Mouse (Mus musculus) heart, adult 8-10 months (tissue): Measurements from ENCODE around the gene Cacng2. TPM values are rescaled to one million over a fixed set of nuclear protein-coding genes. Genes with fewer than 3 reads are reported as not detected.

Experiments
- DNase-seq: peaks from one replicate; pipeline ENCODE4 v3.0.0; 2022; ENCODE audit warnings: low spot score
- total RNA-seq, 4 experiments: library from RNA; stranded (reverse); gene quantifications; 2 replicates each; pipeline ENCODE4 v1.2.4; 2022

Gene Cacng2
- total RNA-seq, 4 experiments from 2014 or later = not detected

DNA sequence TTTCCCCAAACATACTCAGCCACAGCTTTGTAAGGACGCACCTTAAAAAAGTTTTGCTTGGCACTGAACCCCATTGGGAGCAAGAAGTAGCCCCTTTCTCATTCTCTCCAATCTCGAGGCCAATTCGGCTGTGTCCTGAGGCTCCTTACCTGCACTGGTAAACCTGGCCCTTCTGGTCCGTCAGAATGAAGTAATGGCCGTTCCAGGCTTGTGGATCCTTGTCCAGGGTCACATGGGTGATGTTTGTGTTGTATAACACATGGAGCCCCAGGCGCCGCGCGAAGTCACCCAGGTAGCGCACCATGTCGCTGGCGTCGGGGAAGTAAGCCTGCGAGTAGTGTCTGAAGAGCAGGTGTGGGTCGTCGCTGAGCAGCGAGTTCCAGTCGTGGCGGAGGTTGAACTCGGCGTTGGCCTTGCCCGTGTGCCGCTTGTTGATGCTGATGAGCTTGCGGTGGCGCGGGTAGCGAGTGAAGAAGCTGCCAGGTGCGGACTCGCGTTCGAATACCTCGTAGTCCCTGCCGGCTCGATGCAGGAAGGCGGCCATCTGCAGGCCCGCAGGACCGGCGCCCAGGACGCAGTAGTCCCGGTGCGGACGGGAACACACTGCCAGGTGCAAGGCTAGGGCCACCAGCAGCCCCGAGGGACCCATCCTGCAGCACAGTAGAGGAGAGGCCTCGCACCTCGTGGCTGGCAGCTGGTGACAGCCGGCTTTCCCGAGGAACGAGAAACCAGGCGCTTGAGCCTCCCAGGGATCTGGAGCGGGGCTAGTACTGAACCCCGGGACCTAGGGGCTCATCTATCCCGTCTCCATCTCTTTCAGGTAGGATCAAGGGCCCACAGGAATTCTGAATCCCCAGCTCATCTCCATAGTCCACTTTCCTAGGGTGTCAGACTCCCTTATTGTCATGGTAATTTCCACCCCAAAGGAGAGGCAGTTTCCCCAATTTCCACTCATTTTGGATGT is 164.1 kb downstream of the Cacng2 start:
- DNase-seq = no peak

DNA sequence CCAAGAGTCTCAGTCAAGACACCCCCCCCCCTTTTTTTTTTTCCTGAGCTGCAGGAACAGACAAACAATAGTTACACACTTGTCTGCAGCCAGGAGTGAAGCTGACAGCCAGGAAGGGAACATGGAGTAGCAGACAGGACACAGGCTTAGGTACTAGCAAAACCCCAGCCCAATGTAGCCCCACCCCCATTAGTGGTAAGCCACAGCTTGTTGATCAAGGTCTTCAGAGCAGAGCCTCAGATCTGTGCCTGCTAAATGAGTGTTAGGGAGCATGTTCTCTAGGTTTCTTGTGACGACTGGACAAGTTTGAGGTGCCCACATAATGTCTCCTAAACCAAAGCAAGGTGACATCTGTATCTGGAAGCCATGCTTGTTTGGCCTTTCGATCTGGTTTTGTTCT is 165.5 kb downstream of the Cacng2 start:
- no peak for DNase-seq

DNA sequence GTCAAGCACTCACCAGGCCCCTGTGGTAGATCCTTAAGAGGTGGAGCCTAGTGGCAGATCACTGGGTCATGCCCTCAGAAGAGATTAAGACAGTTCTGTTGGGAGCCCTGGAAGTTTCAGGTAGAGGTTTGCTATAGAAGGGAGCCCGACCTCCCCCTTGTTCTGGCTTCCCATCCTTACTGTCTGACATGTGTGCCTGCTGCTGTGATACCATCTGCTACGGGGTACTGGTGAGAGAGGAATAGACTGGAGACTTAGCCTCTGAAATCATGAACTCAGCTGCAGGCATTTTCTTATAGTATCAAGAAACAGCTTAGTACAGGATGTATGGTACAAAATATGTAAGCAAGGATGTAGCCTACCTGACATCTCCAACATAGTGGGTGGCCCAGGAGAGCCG is 166.9 kb downstream of the Cacng2 start:
- no peak for DNase-seq

DNA sequence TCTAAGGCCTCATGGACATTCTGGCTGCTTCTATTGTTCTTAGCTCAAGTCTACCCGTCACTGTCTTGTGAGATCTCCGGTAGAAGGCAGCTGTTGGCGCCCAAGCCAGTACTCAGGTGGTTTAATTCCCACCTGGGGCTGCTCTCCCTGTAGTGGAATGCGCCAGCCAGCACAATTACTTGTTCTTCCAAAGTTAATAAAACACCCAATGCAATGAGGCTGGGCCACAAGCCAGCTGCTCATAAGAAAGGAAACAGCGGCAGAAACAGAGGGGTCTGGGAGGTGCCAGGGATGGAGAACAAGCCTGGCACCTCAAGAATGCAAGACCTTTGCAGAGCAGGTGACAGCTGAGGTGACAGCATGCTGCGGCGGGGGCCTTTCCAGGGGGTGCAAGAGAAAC is 170.8 kb downstream of the Cacng2 start:
- no peak for DNase-seq

DNA sequence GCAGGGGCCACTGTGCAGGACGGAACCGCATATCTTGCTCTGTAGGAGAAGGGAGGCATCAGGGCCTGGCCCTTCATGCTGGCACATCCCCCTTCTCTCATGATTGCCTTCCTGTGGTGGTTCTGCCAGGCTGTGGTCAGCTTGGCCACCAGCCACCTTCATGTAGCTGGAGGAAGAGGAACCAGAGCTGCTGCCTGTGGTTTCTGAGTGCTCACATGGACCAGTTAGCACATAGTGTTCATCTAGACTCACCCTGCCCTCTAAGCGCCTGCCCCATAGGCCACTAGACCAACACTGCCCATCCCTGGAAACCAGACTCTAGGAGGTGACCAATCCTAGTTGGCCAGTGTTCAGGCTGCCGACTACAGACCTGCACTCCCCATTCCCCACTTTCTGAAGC is 174.1 kb downstream of the Cacng2 start:
- peak; percentile 57 for DNase-seq

Other genes starting within 250 kb of the Cacng2 start
- 100 to 1,000 TPM; 303 to 339 (median 309) TPM for gene Txn2, start 191.0 kb downstream of the Cacng2 start, total RNA-seq
- gene Foxred2, start 163.3 kb downstream of the Cacng2 start, total RNA-seq = under 1 TPM; 0.27 to 0.53 (median 0.39) TPM
- 10 to 100 TPM; 56.3 to 67.2 (median 63.3) TPM for gene Eif3d, start 149.2 kb downstream of the Cacng2 start, total RNA-seq
- 10 to 100 TPM; 10.5 to 14.1 (median 10.9) TPM for gene Ift27, start 54.1 kb upstream of the Cacng2 start, total RNA-seq
- 1 to 10 TPM; 3.6 to 5.9 (median 4.5) TPM for gene Pvalb, start 86.4 kb upstream of the Cacng2 start, total RNA-seq
- 1 to 10 TPM; 1.2 to 4.5 (median 1.6) TPM for gene Ncf4, start 124.8 kb upstream of the Cacng2 start, total RNA-seq
- 1 to 10 TPM in 1 of 4 experiments, under 1 TPM in 3; 0.30 to 1.5 (median 0.69) TPM for gene Csf2rb2, start 185.7 kb upstream of the Cacng2 start, total RNA-seq
- 1 to 10 TPM; 1.2 to 5.3 (median 1.3) TPM for gene Csf2rb, start 205.7 kb upstream of the Cacng2 start, total RNA-seq